Mouse (Mus musculus): ENCODE measurements at regions not wholly inside any gene's neighbourhood (a gene's known extent, or its start where the extent isn't known, plus 50 kb on each side); places are given as distances from the start of the nearest gene placed in this dataset.

GRCm38 (mm10) chr6:31161445-31162340 is 202.8 kb upstream of the Klf14 start:
- DNase-seq (ENCODE audit: low spot score in 2 of 2): no peak

GRCm38 (mm10) chr6:31165011-31165410 is 206.1 kb upstream of the Klf14 start:
- DNase-seq (ENCODE audit: low spot score in 2 of 2): no peak

- no peak for DNase-seq (ENCODE audit: low spot score in 2 of 2)
These were observed 207.5 kb upstream of the Klf14 start for GRCm38 (mm10) chr6:31166347-31166746.

- DNase-seq (ENCODE audit: low spot score in 2 of 2): no peak
These were observed 208.9 kb upstream of the Klf14 start for GRCm38 (mm10) chr6:31167732-31168131.

GRCm38 (mm10) chr6:31168730-31169129 is 209.9 kb upstream of the Klf14 start:
- no peak for DNase-seq (ENCODE audit: low spot score in 2 of 2)

- no peak for DNase-seq (ENCODE audit: low spot score in 2 of 2)
These were observed 210.5 kb upstream of the Klf14 start for GRCm38 (mm10) chr6:31169343-31169742.

GRCm38 (mm10) chr6:31169868-31170600 is 211.2 kb upstream of the Klf14 start:
- DNase-seq (ENCODE audit: low spot score in 2 of 2): no peak

- DNase-seq (ENCODE audit: low spot score in 2 of 2): no peak
These were observed 213.1 kb upstream of the Klf14 start for GRCm38 (mm10) chr6:31171831-31172569.

- no peak for DNase-seq (ENCODE audit: low spot score in 2 of 2)
These were observed 216.9 kb upstream of the Klf14 start for GRCm38 (mm10) chr6:31175769-31176168.

- peak in 1 of 2 experiments; percentile 27 for DNase-seq (ENCODE audit: low spot score in 2 of 2)
These were observed 217.5 kb upstream of the Klf14 start for GRCm38 (mm10) chr6:31176368-31176767.

GRCm38 (mm10) chr6:31176831-31177230 is 218.0 kb upstream of the Klf14 start:
- no peak for DNase-seq (ENCODE audit: low spot score in 2 of 2)

GRCm38 (mm10) chr6:31178201-31178880 is 219.5 kb upstream of the Klf14 start:
- DNase-seq (ENCODE audit: low spot score in 2 of 2): no peak

GRCm38 (mm10) chr6:31182284-31182683 is 216.3 kb upstream of the Mkln1 start:
- DNase-seq (ENCODE audit: low spot score in 2 of 2): no peak

- no peak for DNase-seq (ENCODE audit: low spot score in 2 of 2)
These were observed 215.4 kb upstream of the Mkln1 start for GRCm38 (mm10) chr6:31183127-31183526.

GRCm38 (mm10) chr6:31184554-31184953 is 214.0 kb upstream of the Mkln1 start:
- no peak for DNase-seq (ENCODE audit: low spot score in 2 of 2)

- DNase-seq (ENCODE audit: low spot score in 2 of 2): no peak
These were observed 213.4 kb upstream of the Mkln1 start for GRCm38 (mm10) chr6:31185151-31185550.

- no peak for DNase-seq (ENCODE audit: low spot score in 2 of 2)
These were observed 210.5 kb upstream of the Mkln1 start for GRCm38 (mm10) chr6:31188066-31188465.

- peak; percentile 23 to 56 for DNase-seq (ENCODE audit: low spot score in 2 of 2)
These were observed 209.5 kb upstream of the Mkln1 start for GRCm38 (mm10) chr6:31189060-31189459.

GRCm38 (mm10) chr6:31190070-31190469 is 208.5 kb upstream of the Mkln1 start:
- no peak for DNase-seq (ENCODE audit: low spot score in 2 of 2)

GRCm38 (mm10) chr6:31190628-31191373 is 207.7 kb upstream of the Mkln1 start:
- DNase-seq (ENCODE audit: low spot score in 2 of 2): peak in 1 of 2 experiments; percentile 68

GRCm38 (mm10) chr6:31191577-31191976 is 207.0 kb upstream of the Mkln1 start:
- DNase-seq (ENCODE audit: low spot score in 2 of 2): peak; percentile 22 to 27
